Mouse (Mus musculus): ENCODE results near the gene Oxld1.

The Oxld1 gene

GRCm38 (mm10) chr11:120484265-120484981, 26.6 kb upstream of the Oxld1 start, which contains the start of gene Mrpl12:
Gene Mrpl12 (plus strand): TSS chr11:120484613.
- in situ Hi-C loops (cut with MboI, MseI), result no loop called here

- in situ Hi-C loops (cut with MboI, MseI), result no loop called here
These were observed 25.6 kb upstream of the Oxld1 start for GRCm38 (mm10) chr11:120483448-120483934.

- in situ Hi-C loops (cut with MboI, MseI), result loop anchor here (10.0 kb wide), 1 partner anchor 797 kb away; no protein-coding TSS in a partner anchor
These were observed 14.2 kb upstream of the Oxld1 start for GRCm38 (mm10) chr11:120472052-120472451.

GRCm38 (mm10) chr11:120467736-120468092, 9.8 kb upstream of the Oxld1 start:
- in situ Hi-C loops (cut with MboI, MseI), result no loop called here

- in situ Hi-C loops (cut with MboI, MseI), result no loop called here
These were observed 9.3 kb upstream of the Oxld1 start, which contains the start of gene Arl16 for GRCm38 (mm10) chr11:120467051-120467735. Gene Arl16 (minus strand): TSS chr11:120467607.

- in situ Hi-C loops (cut with MboI, MseI), result no loop called here
These were observed 7.7 kb upstream of the Oxld1 start for GRCm38 (mm10) chr11:120465521-120465920.

GRCm38 (mm10) chr11:120464365-120464764, 6.5 kb upstream of the Oxld1 start:
- in situ Hi-C loops (cut with MboI, MseI), result no loop called here

GRCm38 (mm10) chr11:120463536-120463935, 5.7 kb upstream of the Oxld1 start:
- in situ Hi-C loops (cut with MboI, MseI), result no loop called here

GRCm38 (mm10) chr11:120458847-120459597, 1.2 kb upstream of the Oxld1 start:
- in situ Hi-C loops (cut with MboI, MseI), result no loop called here

GRCm38 (mm10) chr11:120457370-120457769, 498 bp downstream of the Oxld1 start:
- in situ Hi-C loops (cut with MboI, MseI), result no loop called here

GRCm38 (mm10) chr11:120455413-120455812, 2.5 kb downstream of the Oxld1 start:
- in situ Hi-C loops (cut with MboI, MseI), result no loop called here

GRCm38 (mm10) chr11:120454965-120455364, 2.9 kb downstream of the Oxld1 start:
- in situ Hi-C loops (cut with MboI, MseI), result no loop called here

GRCm38 (mm10) chr11:120453306-120453705, 4.6 kb downstream of the Oxld1 start, which contains the start of gene Pde6g:
Gene Pde6g (minus strand): TSS chr11:120453500.
- in situ Hi-C loops (cut with MboI, MseI), result no loop called here

- in situ Hi-C loops (cut with MboI, MseI), result no loop called here
These were observed 5.6 kb downstream of the Oxld1 start for GRCm38 (mm10) chr11:120452246-120452645.

- in situ Hi-C loops (cut with MboI, MseI), result no loop called here
These were observed 10.7 kb downstream of the Oxld1 start for GRCm38 (mm10) chr11:120447179-120447578.

GRCm38 (mm10) chr11:120445475-120445874, 12.4 kb downstream of the Oxld1 start:
- in situ Hi-C loops (cut with MboI, MseI), result no loop called here

GRCm38 (mm10) chr11:120444106-120444505, 13.8 kb downstream of the Oxld1 start:
- in situ Hi-C loops (cut with MboI, MseI), result no loop called here

GRCm38 (mm10) chr11:120442765-120443280, 15.0 kb downstream of the Oxld1 start:
- in situ Hi-C loops (cut with MboI, MseI), result no loop called here

- in situ Hi-C loops (cut with MboI, MseI), result no loop called here
These were observed 15.5 kb downstream of the Oxld1 start, which contains the start of gene Tspan10 for GRCm38 (mm10) chr11:120442344-120442743. Gene Tspan10 (plus strand): TSS chr11:120442644.

GRCm38 (mm10) chr11:120437857-120438385, 19.9 kb downstream of the Oxld1 start:
- in situ Hi-C loops (cut with MboI, MseI), result no loop called here

GRCm38 (mm10) chr11:120437152-120437856, 20.6 kb downstream of the Oxld1 start, which contains the start of gene Nploc4:
Gene Nploc4 (minus strand): TSS chr11:120437708.
- in situ Hi-C loops (cut with MboI, MseI), result no loop called here
